Mouse (Mus musculus) spleen, adult 2 months (tissue): ENCODE results near the gene Olfml3.

Experiments used
- CTCF ChIP-seq: fragments of 200-500 bp; IDR thresholded peaks from 2 replicates; pipeline ENCODE4 v1.5.1; 2011; ENCODE audit warnings: mild to moderate bottlenecking, inconsistent platforms; ENCODE audit not compliant: insufficient read depth, insufficient read length, insufficient replicate concordance; ENCODE audit errors: extremely low read depth
- POLR2A ChIP-seq: fragments of 200-500 bp; IDR thresholded peaks from 2 replicates; pipeline ENCODE4 v1.6.1; 2011; ENCODE audit warnings: low read depth, low read length, inconsistent platforms

DNA sequence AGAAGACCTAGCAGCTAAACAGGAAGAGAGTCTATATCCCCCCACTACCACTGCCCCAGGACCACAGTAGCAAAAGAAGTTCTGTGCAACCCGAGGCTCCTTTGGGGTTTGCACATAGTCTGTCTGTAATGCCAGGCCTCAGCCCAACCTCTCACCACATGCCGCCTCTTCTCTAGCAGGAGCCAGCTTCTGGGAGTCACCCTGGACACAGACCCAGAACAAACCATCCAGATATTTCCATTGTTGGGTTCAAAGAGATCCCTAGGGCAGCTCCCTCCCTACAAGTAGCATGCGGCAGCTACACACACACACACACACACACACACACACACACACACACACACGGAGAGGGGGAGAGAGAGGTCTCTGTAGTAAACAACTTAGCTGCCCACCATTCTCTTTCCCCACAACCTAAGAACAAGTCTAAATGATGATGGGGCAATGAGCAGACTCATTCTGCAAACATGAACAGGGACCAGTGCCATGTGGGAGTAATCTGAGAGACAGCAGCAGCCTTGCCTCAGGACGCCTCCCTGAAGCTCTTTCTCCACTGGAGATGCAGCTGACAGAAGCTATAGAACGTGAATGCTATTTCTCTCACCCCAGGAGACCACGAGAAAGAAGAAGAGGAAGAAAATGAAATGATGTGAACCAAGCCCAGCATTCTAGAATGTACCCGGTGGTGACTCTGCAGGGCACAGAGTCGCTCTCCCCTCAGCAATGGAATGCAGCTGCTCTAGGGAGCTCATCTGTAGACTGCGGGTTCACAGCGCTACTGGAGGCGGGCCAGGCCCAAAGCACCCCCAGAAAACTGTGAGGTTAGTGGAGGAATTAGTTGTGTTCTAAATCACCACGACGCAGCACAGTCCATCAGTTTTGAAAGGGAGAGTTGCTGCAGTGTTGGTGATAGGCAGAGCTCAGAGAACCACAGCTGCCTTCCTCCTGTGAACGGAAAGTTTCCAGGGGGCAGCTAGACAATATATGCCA is 20.7 kb downstream of the Olfml3 start:
- TF ChIP-seq CTCF (no peak), POLR2A (no peak)
